ENCODE assay signal across 8 mouse cellular contexts in genomic region chr4:117202046-117202991, GRCm38 (mm10). TPM values are rescaled to one million over a fixed set of nuclear protein-coding genes. Genes with fewer than 3 reads are reported as not detected.
DNase-seq lines count a peak whose midpoint lies in the region; ATAC-seq and TF ChIP-seq lines count a peak whose summit lies in the region.

No protein-coding gene starts in this region.

- H3K9me3 ChIP-seq in lung, embryonic 16.5 days (ENCODE audit: control insufficient read depth, low read length), result no peaks in the 10 kb centered on the region

- intact Hi-C loops in heart, adult 2 months (cut with DNase I), result no loop called here
- intact Hi-C loops in gastrocnemius, postnatal 14 days (cut with DNase I; ENCODE audit: low total_unique reads), result no loop called here

- TF ChIP-seq EP300 in heart, adult 2 months (IDR thresholded peaks at IDR 0.05; ENCODE audit: insufficient read depth, low read depth, low read length), result no peak

- peak overlapping the region; percentile 50 for H3K4me3 ChIP-seq in heart, adult 2 months
- peak overlapping the region; percentile 47 for H3K4me3 ChIP-seq in lung, embryonic 16.5 days (ENCODE audit: low read length)
- H3K4me3 ChIP-seq in olfactory bulb, adult 2 months (ENCODE audit: insufficient read depth, low read depth, low read length), result peak overlapping the region; percentile 33

- 1% methylated on average over 25 of the region's 25 CpGs for WGBS in heart, adult 2 months
- WGBS in lung, embryonic 16.5 days, result under 1% methylated on average over 25 of the region's 25 CpGs
- WGBS in olfactory bulb, adult 2 months, result 1% methylated on average over 25 of the region's 25 CpGs

- DNase-seq in right cerebral cortex, postnatal 4 days, result peak; percentile 15
- no peak for DNase-seq in right cerebral cortex, postnatal 10 days (ENCODE audit: low spot score in 2 of 2)
- DNase-seq in c-Kit-positive CD71-positive TER-119-negative erythroid progenitor cells, embryonic 14.5 days (ENCODE audit: low read depth), result peak; percentile 62
- DNase-seq in heart, adult 2 months, result peak in 1 of 2 experiments; percentile 45
- DNase-seq in kidney, adult 18-20 months, result peak; percentile 52
- DNase-seq in gastrocnemius, postnatal 14 days, result no peak

- TF ChIP-seq POLR2A in heart, adult 2 months (IDR thresholded peaks at IDR 0.05; ENCODE audit: insufficient read depth, low read depth, low read length), result peak; percentile 61; the same call in 1 of the 2 replicates
- TF ChIP-seq POLR2A in olfactory bulb, adult 2 months (IDR thresholded peaks at IDR 0.05; ENCODE audit: insufficient read depth, low read depth, low read length), result no peak

- peak overlapping the region; percentile 76 for H3K9ac ChIP-seq in heart, adult 2 months (ENCODE audit: low read depth, low read length)
- peak overlapping the region; percentile 64 for H3K9ac ChIP-seq in lung, embryonic 16.5 days (ENCODE audit: low read length)

- peak overlapping the region; percentile 65 for H3K4me2 ChIP-seq in lung, embryonic 16.5 days (ENCODE audit: low read depth, low read length)

- TF ChIP-seq CTCF in heart, adult 2 months (IDR thresholded peaks at IDR 0.05), result peak; percentile 75
- peak; percentile 52; the same call in 1 of the 2 replicates for TF ChIP-seq CTCF in olfactory bulb, adult 2 months (IDR thresholded peaks at IDR 0.05; ENCODE audit: insufficient read depth, low read depth, low read length)

- H3K27me3 ChIP-seq in heart, adult 2 months (ENCODE audit: control insufficient read depth, insufficient read depth, low read length), result no peaks in the 10 kb centered on the region
- no peaks in the 10 kb centered on the region for H3K27me3 ChIP-seq in lung, embryonic 16.5 days (ENCODE audit: control insufficient read depth, insufficient read depth, low read depth, low read length)

- no peaks in the 10 kb centered on the region for H3K36me3 ChIP-seq in heart, adult 2 months (ENCODE audit: control insufficient read depth, insufficient read depth, low read length)
- H3K36me3 ChIP-seq in lung, embryonic 16.5 days (ENCODE audit: control insufficient read depth, insufficient read depth, low read length), result no peaks in the 10 kb centered on the region

- H3K4me1 ChIP-seq in heart, adult 2 months (ENCODE audit: control insufficient read depth, insufficient read depth, low read length), result peaks cover 1% of the 10 kb centered on the region
- 0 out of 2 replicates have a peak, but pooled peaks cover 2% of the 10 kb centered on the region for H3K4me1 ChIP-seq in lung, embryonic 16.5 days (replicated peaks; ENCODE audit: control insufficient read depth, insufficient read depth, low read length)
- H3K4me1 ChIP-seq in olfactory bulb, adult 2 months (ENCODE audit: control insufficient read depth, insufficient read depth, low read length), result no peaks in the 10 kb centered on the region

- H3K79me2 ChIP-seq in heart, adult 2 months (replicated peaks; ENCODE audit: control insufficient read depth, insufficient read depth, low read length), result no peaks in the 10 kb centered on the region

- ATAC-seq in lung, embryonic 16.5 days (ENCODE audit: low read depth), result peak; percentile 93

- peak overlapping the region; percentile 67 for H3K27ac ChIP-seq in heart, adult 2 months
- peak overlapping the region; percentile 74 for H3K27ac ChIP-seq in lung, embryonic 16.5 days (ENCODE audit: low read length)
- H3K27ac ChIP-seq in olfactory bulb, adult 2 months (ENCODE audit: insufficient read depth, low read depth, low read length), result no peak overlapping the region

RNA-seq across cellular contexts. Expression of gene Kif2c, which starts 19.9 kb away (rescaled TPM):
- total RNA-seq in heart, adult 2 months (2021), result under 1 TPM; 0.14 to 0.26 TPM
- 0.25 and 0.41 TPM in 2 replicates for polyA plus RNA-seq in heart, adult 2 months (2012; rRNA removed)
- polyA plus RNA-seq in lung, embryonic 16.5 days (2015; fragmentation: Nextera tagmentation; extraction: Ambion mirVana), result 70.7 and 77.6 TPM in 2 replicates
- polyA plus RNA-seq in olfactory bulb, adult 2 months (2012; ENCODE audit: insufficient read depth, insufficient read length, low replicate concordance, missing spikeins), result not detected in 2 replicates
- total RNA-seq in gastrocnemius, postnatal 14 days (2021), result 1 to 10 TPM; 1.6 to 1.8 TPM

RNA-seq across cellular contexts. Expression of gene Rps8, which starts 46.3 kb away (rescaled TPM):
- 100 to 1,000 TPM; 553 to 608 TPM for total RNA-seq in heart, adult 2 months (2021)
- polyA plus RNA-seq in heart, adult 2 months (2012; rRNA removed), result 315 and 381 TPM in 2 replicates
- 858 and 904 TPM in 2 replicates for polyA plus RNA-seq in lung, embryonic 16.5 days (2015; fragmentation: Nextera tagmentation; extraction: Ambion mirVana)
- 1,906 TPM in 1 of 2 replicates, not detected in the other for polyA plus RNA-seq in olfactory bulb, adult 2 months (2012; ENCODE audit: insufficient read depth, insufficient read length, low replicate concordance, missing spikeins)
- total RNA-seq in gastrocnemius, postnatal 14 days (2021), result 100 to 1,000 TPM; 786 to 929 TPM

RNA-seq across cellular contexts. Expression of gene Tmem53, which starts 49.4 kb away (rescaled TPM):
- total RNA-seq in heart, adult 2 months (2021), result 10 to 100 TPM; 25.0 to 30.6 TPM
- polyA plus RNA-seq in heart, adult 2 months (2012; rRNA removed), result 51.8 and 62.3 TPM in 2 replicates
- polyA plus RNA-seq in lung, embryonic 16.5 days (2015; fragmentation: Nextera tagmentation; extraction: Ambion mirVana), result 19.9 and 25.3 TPM in 2 replicates
- not detected in 2 replicates for polyA plus RNA-seq in olfactory bulb, adult 2 months (2012; ENCODE audit: insufficient read depth, insufficient read length, low replicate concordance, missing spikeins)
- total RNA-seq in gastrocnemius, postnatal 14 days (2021), result 1 to 10 TPM; 4.0 to 5.9 TPM

RNA-seq across cellular contexts. Expression of gene Armh1, which starts 49.6 kb away (rescaled TPM):
- not detected for total RNA-seq in heart, adult 2 months (2021)
- polyA plus RNA-seq in heart, adult 2 months (2012; rRNA removed), result 0.43 TPM in 1 of 2 replicates, not detected in the other
- 2.0 and 3.6 TPM in 2 replicates for polyA plus RNA-seq in lung, embryonic 16.5 days (2015; fragmentation: Nextera tagmentation; extraction: Ambion mirVana)
- polyA plus RNA-seq in olfactory bulb, adult 2 months (2012; ENCODE audit: insufficient read depth, insufficient read length, low replicate concordance, missing spikeins), result not detected in 2 replicates
- total RNA-seq in gastrocnemius, postnatal 14 days (2021), result not detected

Comparison
In these comparisons a context has a peak if more than half of its experiments do, and no peak if none do; other contexts are left out.
1. DNase-seq: peak in right cerebral cortex, postnatal 4 days (single experiment), c-Kit-positive CD71-positive TER-119-negative erythroid progenitor cells, embryonic 14.5 days (single experiment) and kidney, adult 18-20 months (single experiment); none in right cerebral cortex, postnatal 10 days (0 of 2) and gastrocnemius, postnatal 14 days (single experiment).
2. RNA of gene Kif2c, which starts 19.9 kb away (polyA plus RNA-seq): 70.7 to 77.6 TPM in lung, embryonic 16.5 days and not detected in olfactory bulb, adult 2 months; 0.25 to 0.41 TPM in heart, adult 2 months; every median in the first group is over 10 times any median in the second.
3. RNA of gene Tmem53, which starts 49.4 kb away (polyA plus RNA-seq): 51.8 to 62.3 TPM in heart, adult 2 months and 19.9 to 25.3 TPM in lung, embryonic 16.5 days; not detected in olfactory bulb, adult 2 months; every median in the first group is over 10 times any median in the second.
4. Peak in every context shown above with its lines, with median percentiles within 50 percentile points of each other: H3K4me3 ChIP-seq.